Mouse (Mus musculus) ES-Bruce4 (cell line): Measurements from ENCODE around the gene Lpp.

Experiments
- CTCF ChIP-seq: IDR thresholded peaks from one replicate; pipeline ENCODE4 v1.8.1; 2011; ENCODE audit warnings: low read depth, low read length
- POLR2A ChIP-seq: IDR thresholded peaks from one replicate; pipeline ENCODE4 v1.8.1; 2011; ENCODE audit warnings: low read length; ENCODE audit not compliant: insufficient read depth

DNA sequence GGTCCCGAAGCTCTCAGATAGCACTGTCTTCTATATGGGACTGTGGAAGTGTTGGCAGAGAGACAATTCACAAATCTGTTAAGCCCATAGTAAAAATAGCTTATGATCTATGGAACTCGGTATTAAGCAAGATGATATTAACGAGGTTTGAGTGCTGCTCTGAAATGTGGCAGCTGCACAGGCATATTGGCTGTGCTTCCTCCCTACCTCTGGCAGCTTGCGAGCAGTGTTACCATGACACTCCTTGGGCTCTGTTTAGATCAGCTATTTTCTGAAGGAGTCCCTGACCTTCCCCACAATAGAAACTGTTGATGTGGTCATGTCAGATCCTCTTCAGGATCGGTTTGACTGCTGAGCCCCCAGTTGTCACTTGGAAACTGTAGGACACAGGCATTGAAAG is 176.4 kb downstream of the Lpp start:
- TF ChIP-seq POLR2A: no peak
- TF ChIP-seq CTCF: no peak
